Mouse (Mus musculus): ENCODE data around the gene Tbc1d22a.
A peak's percentile ranks its signal among the peaks of the same experiment; 100 is the strongest.

Tbc1d22a gene

GRCm38 (mm10) chr15:86236252-86236651 lies 22.0 kb downstream of the Tbc1d22a start:
- peak; percentile 43 for DNase-seq (ENCODE audit: low spot score)

DNA sequence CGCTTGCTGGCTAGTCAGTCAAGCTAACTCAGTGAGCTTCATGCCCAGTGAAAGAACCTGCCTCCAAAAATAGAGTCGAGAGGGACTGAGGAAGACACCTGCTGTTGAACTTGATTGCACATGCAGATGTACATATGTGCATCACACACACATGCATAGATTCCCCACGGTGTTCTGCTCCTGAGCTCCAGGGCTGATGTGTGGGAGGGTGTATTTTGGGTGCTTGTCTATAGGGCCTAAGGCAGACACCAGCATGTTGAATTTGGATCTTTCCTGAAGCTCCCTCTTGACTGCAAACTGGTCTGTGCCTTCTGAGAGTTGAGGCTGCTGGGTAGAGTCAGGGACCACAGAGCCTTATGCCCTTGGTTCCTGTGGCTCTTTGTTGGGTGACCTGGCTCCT lies 23.8 kb downstream of the Tbc1d22a start:
- no peak for DNase-seq (ENCODE audit: low spot score)

- DNase-seq (ENCODE audit: low spot score), result no peak
These were observed 24.8 kb downstream of the Tbc1d22a start for GRCm38 (mm10) chr15:86239068-86239467.

DNA sequence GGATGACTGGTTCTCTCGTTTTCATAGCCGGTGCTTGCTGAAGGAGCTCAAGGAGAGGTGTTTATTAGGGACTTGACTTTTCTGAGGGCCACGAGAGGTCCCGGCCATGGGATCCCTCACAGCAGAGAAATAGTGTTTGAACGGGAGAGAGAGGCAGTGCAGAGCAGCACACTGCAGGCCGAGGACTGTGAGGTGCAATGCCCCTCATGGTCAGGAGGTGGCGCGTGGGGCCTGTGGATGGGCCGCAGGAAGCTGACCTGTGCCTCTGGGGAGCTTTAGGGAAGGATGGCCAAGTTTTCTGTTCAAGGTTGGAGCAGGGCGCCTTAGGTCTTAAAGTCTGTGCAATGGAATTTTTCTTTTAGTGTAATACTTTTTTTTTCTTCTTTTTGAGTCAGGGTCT lies 25.5 kb downstream of the Tbc1d22a start:
- no peak for DNase-seq (ENCODE audit: low spot score)

GRCm38 (mm10) chr15:86243708-86244107 lies 29.4 kb downstream of the Tbc1d22a start:
- DNase-seq (ENCODE audit: low spot score), result peak; percentile 50

DNA sequence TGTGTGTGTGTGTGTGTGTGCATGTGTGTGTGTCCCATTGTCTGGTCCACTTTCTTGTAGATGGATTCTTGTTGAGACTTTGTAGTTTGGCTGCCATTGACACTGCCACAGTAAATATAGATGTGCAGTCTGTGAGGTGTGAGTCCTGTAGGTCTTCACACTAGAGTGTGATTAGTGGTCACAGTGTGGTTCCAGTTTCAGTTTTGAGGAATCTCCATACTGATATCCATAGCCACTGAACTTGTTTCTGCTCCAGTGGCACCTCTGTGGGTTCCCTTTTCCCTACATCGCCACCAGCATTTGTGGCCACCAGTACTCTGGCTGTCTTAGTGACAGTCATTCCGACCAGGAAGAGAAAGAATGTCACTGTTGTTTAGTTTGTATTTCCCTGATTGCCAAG lies 30.1 kb downstream of the Tbc1d22a start:
- no peak for DNase-seq (ENCODE audit: low spot score)

DNA sequence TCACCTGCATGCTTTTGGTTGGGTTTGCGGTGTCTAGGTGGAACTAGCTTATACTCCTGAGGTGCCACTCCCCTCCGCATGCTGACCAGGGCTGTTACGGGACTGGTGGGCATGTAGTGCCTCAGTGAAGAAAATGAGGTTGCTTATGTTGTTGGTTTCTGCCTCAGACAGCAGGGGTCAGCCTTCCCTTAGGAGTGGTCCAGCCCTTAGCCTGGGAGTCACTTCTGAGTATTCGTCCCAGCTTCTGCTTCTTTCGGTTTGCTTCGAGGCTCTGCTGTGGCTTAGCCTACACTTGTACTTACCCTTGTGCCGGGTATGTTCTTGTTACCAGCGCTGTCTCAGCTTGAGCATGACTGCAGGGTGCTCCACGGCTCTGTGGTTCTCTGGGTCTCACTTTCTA lies 36.0 kb downstream of the Tbc1d22a start:
- DNase-seq (ENCODE audit: low spot score), result peak; percentile 62

- DNase-seq (ENCODE audit: low spot score), result no peak
These were observed 37.9 kb downstream of the Tbc1d22a start for GRCm38 (mm10) chr15:86252130-86252529.

DNA sequence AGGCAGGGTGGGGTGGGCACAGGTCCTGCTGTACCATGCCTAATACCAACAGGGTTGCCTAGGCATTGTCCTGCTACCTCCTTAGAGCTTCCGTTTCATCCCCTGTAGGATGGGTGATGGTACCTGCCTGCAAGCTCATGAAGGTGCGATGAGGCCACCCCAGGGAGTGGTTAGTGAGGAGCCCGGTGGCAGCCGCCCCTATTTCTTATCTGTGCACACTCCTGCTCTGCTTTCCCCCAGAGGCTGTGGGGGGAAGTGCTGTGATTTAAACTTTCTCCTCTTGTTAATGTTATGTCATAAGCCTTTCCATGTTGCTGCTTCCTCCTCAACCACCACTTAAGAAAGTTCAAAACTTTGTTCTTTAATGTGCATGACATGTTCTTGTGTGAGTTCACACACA lies 38.4 kb downstream of the Tbc1d22a start:
- DNase-seq (ENCODE audit: low spot score), result no peak

GRCm38 (mm10) chr15:86253411-86253810 lies 39.2 kb downstream of the Tbc1d22a start:
- no peak for DNase-seq (ENCODE audit: low spot score)

DNA sequence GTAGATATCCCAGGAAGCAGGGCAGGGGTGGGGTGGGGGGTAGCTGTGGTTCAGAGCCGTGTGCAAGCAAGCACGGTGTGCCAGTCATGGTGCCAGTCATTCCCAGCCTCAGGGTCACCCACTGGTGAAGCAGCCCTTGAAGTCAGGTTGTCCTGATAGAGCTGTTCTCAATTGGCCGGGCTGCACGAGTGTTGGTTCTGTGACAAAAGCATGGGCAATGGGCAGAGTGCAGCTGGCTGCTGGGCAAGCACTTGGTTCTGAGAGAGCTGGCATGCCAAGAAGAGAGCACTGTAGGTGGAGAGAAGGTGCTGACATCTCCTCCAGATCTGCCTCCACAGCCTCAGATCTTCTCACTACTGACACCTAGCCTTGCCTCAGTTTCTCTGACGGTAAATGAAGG lies 41.9 kb downstream of the Tbc1d22a start:
- no peak for DNase-seq (ENCODE audit: low spot score)

- no peak for DNase-seq (ENCODE audit: low spot score)
These were observed 42.5 kb downstream of the Tbc1d22a start for GRCm38 (mm10) chr15:86256728-86257179.

DNA sequence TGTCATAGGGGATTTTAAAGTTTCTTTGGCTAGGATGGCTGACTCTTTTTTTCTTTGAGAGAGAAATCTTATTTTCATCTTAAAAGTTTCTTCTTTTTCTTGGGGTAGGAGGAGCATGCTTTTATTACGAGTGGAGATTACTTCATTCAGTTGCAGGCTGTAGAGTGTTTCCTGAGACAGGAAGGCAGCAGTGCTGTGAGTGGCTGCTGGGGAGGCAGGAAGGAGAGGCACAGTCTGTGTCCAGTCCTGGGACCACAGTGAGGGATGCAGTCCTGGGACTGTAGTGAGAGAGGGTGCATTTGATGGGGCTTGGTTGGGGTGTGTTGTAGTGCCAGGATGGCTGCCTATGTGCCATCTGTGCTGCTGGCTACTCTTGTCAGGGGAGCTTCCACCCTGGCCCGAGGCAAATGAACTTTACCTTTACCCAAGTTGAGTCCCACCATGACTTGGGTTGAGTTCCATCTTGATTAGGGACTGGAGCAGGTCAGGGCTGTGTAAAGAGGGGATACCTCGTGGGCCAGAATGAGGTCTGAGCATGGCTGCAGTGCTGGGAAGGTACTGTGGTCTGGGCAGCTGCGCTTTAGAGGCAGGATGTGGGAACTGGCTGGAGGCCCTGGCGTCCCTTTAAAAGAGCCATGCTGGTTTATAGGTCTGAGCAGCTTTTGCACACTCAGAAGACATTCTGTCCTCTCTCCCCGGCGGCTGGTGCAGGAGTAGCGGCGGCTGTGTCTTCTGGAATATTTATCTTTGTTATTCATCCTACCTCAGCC lies 43.8 kb downstream of the Tbc1d22a start:
- DNase-seq (ENCODE audit: low spot score), result no peak

DNA sequence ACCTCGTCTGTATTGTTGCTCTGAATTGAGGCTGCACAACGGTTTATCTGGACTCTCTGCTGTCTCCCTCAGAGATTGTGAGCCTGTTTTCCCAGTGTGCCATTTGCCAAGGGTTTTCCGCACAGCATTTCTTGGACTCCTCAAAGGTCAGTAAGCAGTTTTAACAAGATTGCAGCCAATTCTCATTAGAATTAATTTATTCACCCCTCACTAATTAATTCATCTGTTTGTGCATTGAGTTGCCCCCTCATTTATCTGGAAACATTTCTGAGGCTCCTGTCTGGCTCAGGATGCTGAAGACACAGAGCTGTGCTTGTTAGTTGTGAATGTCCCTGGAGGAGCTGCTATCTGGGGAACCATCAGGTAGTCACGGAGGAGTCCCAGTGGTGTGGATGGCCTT lies 45.0 kb downstream of the Tbc1d22a start:
- no peak for DNase-seq (ENCODE audit: low spot score)

- no peak for DNase-seq (ENCODE audit: low spot score)
These were observed 45.9 kb downstream of the Tbc1d22a start for GRCm38 (mm10) chr15:86260111-86260510.

DNA sequence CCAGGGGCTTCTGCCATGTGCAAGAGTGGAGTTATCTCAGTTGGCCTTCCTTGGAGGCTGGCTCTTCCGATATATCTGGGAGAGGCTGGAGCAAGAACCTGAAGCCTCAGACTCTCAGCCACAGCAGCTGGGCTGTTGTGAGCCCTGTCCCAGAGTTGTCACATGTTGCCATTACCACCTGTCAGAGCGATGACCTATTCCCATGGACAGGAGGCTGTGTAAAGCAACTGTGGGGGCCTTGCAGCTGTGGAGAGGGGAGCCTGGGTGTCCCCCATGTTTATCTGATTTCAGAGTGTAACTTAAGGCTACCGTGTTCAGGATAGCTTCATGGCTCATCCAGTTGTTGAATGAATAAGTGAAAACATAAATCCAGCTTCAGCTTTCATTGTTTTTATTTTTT lies 50.1 kb downstream of the Tbc1d22a start:
- no peak for DNase-seq (ENCODE audit: low spot score)

DNA sequence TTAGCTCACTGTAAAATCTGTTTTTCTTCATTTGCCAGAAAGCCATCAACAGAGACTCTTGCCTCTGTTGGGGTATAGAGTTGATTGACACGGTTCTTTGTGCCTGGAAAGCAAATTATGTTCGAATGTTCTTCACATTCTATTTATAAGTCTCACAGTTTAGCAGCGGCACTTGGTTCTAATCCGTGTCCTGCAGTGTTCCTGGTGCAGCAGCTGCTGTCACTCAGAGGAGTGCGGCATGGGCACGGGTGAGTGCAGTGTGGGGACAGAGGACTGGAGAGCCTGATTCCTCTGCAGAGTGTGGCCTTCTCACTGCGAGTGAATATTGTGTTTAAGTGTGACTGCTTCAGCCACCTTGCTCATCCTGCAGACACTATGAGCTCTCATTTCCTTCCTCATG lies 50.5 kb downstream of the Tbc1d22a start:
- DNase-seq (ENCODE audit: low spot score), result no peak

DNA sequence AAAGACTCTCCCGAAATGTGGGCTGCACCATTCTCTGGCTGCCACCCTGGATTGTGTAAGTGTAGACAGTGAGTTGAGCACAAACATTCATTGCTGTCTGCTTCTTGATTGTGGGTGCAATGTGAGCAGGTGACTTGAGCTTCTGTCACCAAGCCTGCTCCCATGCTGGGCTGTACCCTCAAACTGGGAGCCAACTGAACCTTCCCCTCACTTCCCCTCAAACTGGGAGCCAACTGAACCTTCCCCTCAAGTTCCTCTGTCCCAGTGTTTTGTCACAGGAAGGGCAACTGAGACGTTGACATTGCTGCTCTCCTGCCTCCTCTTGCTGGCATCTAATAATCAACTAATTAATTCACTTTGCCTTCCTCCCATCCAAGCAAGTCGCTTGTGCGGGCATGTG lies 52.7 kb downstream of the Tbc1d22a start:
- no peak for DNase-seq (ENCODE audit: low spot score)

DNA sequence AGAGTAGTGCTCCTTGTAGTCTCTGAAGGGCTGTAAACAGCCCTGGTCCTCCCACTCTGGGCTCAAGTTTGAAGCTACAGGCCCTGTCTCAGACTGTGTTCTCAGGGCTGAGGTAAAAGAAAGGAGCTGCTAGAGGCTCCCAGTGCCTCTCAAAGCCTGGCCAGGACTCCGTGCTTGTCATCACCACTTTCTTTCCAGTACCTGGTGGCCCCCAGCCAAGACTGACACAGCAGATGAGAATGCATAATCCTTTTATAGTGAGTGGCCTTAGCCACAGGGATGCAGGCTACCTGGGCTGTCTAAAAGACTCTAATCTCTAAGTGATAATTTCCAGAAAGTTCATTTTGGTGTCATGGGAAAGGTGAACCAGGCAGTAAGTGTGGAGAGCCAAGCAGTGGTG lies 54.3 kb downstream of the Tbc1d22a start:
- DNase-seq (ENCODE audit: low spot score), result no peak

DNA sequence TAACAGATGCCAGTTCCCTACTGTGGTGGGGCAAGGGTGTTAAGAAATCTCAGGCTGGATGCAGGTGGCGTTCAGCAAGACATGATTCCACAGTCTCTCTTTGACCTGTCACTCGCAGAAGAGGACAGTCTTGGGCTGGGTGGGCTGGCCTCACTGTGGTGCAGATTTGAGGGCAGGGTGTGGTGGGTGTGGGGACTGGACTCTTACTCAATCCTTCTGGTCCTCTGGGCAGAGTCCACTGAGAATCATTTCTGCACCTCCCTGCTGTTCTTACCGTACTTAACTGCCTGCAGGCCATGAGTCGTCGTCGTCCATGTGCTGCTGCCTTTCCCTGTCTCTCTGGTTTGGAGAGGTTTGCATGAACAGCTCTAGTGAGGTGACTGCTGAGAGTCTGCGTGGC lies 61.5 kb downstream of the Tbc1d22a start:
- DNase-seq (ENCODE audit: low spot score), result no peak

- no peak for DNase-seq (ENCODE audit: low spot score)
These were observed 62.4 kb downstream of the Tbc1d22a start for GRCm38 (mm10) chr15:86276538-86277264.

- DNase-seq (ENCODE audit: low spot score), result no peak
These were observed 63.2 kb downstream of the Tbc1d22a start for GRCm38 (mm10) chr15:86277428-86277827.
